Mouse (Mus musculus) ES-E14 (cell line): ENCODE data around the gene Ripor2.

Source experiments
- CHD2 ChIP-seq: IDR thresholded peaks from 2 replicates; pipeline ENCODE4 v1.6.1; 2014; ENCODE audit warnings: mild to moderate bottlenecking, low read depth, low read length, inconsistent platforms
- HCFC1 ChIP-seq: IDR thresholded peaks from 2 replicates; pipeline ENCODE4 v1.6.1; 2012; ENCODE audit warnings: low read length, inconsistent platforms, borderline replicate concordance; ENCODE audit not compliant: insufficient read depth
- MAFK ChIP-seq: IDR thresholded peaks from 2 replicates; pipeline ENCODE4 v1.6.1; 2014; ENCODE audit warnings: mild to moderate bottlenecking, low read depth, low read length, inconsistent platforms; ENCODE audit not compliant: insufficient read depth
- ZC3H11A ChIP-seq: IDR thresholded peaks from 2 replicates; pipeline ENCODE4 v1.6.1; 2012; ENCODE audit warnings: low read depth, mild to moderate bottlenecking, inconsistent platforms, low read length, borderline replicate concordance
- ZNF384 ChIP-seq: IDR thresholded peaks from 2 replicates; pipeline ENCODE4 v1.6.1; 2012; ENCODE audit warnings: low read depth, low read length, inconsistent platforms

- TF ChIP-seq MAFK, result no peak
- TF ChIP-seq ZC3H11A, result no peak
- TF ChIP-seq CHD2, result no peak
- no peak for TF ChIP-seq HCFC1
- no peak for TF ChIP-seq ZNF384
These were observed 12.9 kb upstream of the Ripor2 start for GRCm38 (mm10) chr13:24569066-24569465.
